Mouse (Mus musculus): ENCODE measurements around the gene Sowaha.
"Not testable (repeated sequence)": the region's sequence is repeated elsewhere in the genome, so short reads cannot be mapped to it uniquely, and the experiment has no call there.

Gene Sowaha

DNA sequence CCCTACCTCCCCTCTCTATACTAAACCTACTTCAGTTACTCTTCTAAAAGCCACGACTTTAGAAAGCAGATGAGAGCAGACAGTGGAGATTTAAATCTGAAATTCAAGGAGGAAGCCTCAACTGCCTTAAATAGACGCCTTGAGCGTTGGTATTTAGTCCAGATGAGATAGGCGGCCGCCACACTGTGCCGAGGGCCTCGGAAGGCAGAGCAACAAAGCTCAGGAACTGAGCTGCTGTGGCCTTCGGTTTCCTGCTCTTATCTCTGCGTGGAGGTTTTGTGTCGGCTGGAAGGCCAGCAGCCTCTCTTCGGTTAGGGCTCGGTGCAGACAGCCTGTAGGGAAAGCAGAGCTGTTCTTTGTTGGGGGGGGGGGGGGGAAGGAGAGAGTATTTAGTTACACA lies 38.2 kb downstream of the Sowaha start:
- peak; percentile 36 for DNase-seq (ENCODE audit: extremely low read depth, low read depth)

DNA sequence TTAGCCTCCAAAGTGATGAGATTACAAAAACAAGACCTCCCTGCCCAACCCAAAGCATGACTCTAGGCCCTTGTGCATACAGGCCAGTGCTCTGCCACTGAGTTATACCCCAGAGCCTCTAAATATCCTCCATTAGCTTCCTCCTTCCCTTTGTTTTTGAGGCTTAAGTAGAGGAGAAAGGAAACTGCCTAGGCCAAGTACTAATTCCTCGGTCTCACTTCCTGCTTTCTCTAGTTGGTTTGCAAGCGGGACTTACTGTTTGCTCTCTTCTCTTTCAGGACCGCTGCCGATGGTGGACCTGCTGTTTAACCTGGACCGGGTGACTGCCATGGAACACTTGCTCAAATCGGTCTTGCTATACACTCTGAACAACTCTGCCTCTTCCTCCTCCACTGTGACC lies 43.7 kb downstream of the Sowaha start:
- no peak for DNase-seq (ENCODE audit: extremely low read depth, low read depth)

- DNase-seq (ENCODE audit: extremely low read depth, low read depth): no peak
Observed at GRCm38 (mm10) chr11:53435504-53435903, 44.6 kb downstream of the Sowaha start.

GRCm38 (mm10) chr11:53433057-53433456 lies 47.0 kb downstream of the Sowaha start:
- no peak for DNase-seq (ENCODE audit: extremely low read depth, low read depth)

DNA sequence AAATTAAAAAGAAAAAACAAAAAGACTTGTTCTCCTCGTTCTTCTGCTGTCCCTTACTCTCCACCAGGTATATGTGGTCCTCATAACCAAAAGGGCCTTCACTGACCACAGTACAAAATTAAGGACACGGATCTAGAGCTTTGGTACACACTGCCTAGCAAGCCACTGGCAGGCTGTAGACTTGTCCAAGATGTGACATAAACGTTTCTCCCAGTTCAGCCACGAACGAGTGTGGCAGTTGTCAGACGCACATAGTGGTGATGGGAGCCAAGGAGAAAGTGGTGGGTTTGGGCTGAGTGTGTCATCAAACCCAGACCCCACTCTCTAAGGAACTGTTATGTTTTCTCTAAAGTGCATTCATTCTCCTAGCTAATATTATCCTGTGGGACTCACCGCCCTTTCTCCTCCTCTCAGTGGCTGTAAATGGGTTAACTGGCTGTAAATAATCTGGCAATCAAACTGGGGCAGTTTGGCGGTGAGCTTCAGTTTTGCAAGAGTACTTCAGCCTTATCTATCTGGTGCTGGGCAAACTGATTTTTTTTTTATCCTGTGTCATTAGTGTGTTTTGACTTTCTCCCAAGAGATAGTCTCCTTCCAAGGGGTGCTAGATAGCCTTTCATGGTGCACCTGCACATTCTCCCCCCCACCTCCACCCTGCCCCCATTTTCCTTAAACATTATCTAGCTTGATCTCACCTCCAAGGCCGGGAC lies 48.6 kb downstream of the Sowaha start:
- DNase-seq (ENCODE audit: extremely low read depth, low read depth): no peak

GRCm38 (mm10) chr11:53430670-53431346 lies 49.3 kb downstream of the Sowaha start, which contains the start of the genes Uqcrq and Gdf9:
TSS of gene Uqcrq (minus strand) at chr11:53430831.
TSS of gene Gdf9 (plus strand) at chr11:53431023.
- peak; percentile 100 for DNase-seq (ENCODE audit: extremely low read depth, low read depth)

GRCm38 (mm10) chr11:53430300-53430669 lies 49.8 kb downstream of the Sowaha start:
- DNase-seq (ENCODE audit: extremely low read depth, low read depth): no peak

GRCm38 (mm10) chr11:53429182-53429581 lies 50.9 kb downstream of the Sowaha start:
- no peak for DNase-seq (ENCODE audit: extremely low read depth, low read depth)

- DNase-seq (ENCODE audit: extremely low read depth, low read depth): no peak
Observed at GRCm38 (mm10) chr11:53428716-53429057, 51.4 kb downstream of the Sowaha start.

DNA sequence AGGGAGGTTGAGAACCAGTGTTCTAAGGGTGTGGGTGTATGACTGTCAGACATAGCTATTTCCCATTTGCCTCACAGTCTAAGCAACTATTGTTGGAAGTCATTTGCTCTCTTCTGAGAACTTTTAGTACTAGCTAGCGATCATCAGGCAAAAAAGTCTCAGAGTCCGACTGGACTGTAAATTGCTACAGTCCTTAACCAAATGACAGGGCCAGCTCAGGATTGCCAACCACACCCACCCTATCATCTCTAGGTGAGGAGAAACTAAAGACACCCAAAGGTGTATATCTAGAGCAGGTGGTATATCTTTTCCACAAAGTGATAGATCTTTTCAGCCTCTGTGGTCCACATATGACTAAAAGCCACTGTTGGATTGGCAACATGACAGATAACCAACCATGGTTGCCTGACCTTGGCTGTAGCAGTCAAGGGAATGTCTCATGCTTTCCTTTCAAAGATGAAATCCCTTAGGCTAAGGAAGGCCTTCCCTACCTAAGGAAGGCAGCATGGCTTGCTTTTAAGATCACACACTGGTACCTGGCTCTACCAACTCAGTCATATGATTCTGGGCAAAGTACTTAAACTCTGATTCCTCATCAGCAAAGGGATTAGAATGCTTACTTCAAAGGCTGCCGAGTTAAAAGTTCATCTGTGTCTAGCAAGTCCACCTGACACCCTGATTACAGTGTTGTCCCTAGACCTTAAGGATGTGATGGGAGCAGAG lies 51.9 kb downstream of the Sowaha start:
- DNase-seq (ENCODE audit: extremely low read depth, low read depth): no peak

- not testable (repeated sequence) for DNase-seq (ENCODE audit: extremely low read depth, low read depth)
Observed at GRCm38 (mm10) chr11:53426914-53427313, 53.2 kb downstream of the Sowaha start.

Measured in MEL-GATA-1-ER (cell line).